Mouse (Mus musculus) midbrain, postnatal 0 days (tissue): ENCODE measurements at regions not wholly inside any gene's neighbourhood (a gene's known extent, or its start where the extent isn't known, plus 50 kb on each side); places are given as distances from the start of the nearest gene placed in this dataset.

ENCODE experiments used
- ATAC-seq: fragments of 200-750 bp; cut with Nextera tagmentation; 2 replicates; pipeline ENCODE4 v1.8.0; 2017; ENCODE audit warnings: moderate number of reproducible peaks, mild to moderate bottlenecking, moderate TSS enrichment, moderate library complexity; ENCODE audit not compliant: low FRiP score
- DNase-seq: peaks from one replicate; pipeline ENCODE4 v3.0.0-alpha.2; 2015; ENCODE audit warnings: low spot score
- H3K27ac ChIP-seq: fragments of 300-500 bp; sonication (generic); 2 replicates; pipeline ENCODE4 v1.5.1; 2014; ENCODE audit warnings: low read depth, mild to moderate bottlenecking, low read length, mixed read lengths
- H3K27me3 ChIP-seq: fragments of 300-500 bp; sonication (generic); 2 replicates; pipeline ENCODE4 v1.6.1; 2014; ENCODE audit warnings: low read length, control low read depth, mixed read lengths; ENCODE audit not compliant: insufficient read depth
- H3K36me3 ChIP-seq: fragments of 300-500 bp; sonication (generic); 2 replicates; pipeline ENCODE4 v1.6.1; 2014; ENCODE audit warnings: low read length, control low read depth, mixed read lengths; ENCODE audit not compliant: insufficient read depth
- H3K4me1 ChIP-seq: fragments of 300-500 bp; sonication (generic); 2 replicates; pipeline ENCODE4 v1.6.1; 2014; ENCODE audit warnings: mild to moderate bottlenecking, control low read depth, antibody characterized with exemption, low read length, mixed read lengths; ENCODE audit not compliant: insufficient read depth
- H3K4me2 ChIP-seq: fragments of 300-500 bp; sonication (generic); 2 replicates; pipeline ENCODE4 v1.6.1; 2014; ENCODE audit warnings: low read depth, mild to moderate bottlenecking, low read length, mixed read lengths; ENCODE audit not compliant: poor library complexity, severe bottlenecking
- H3K4me3 ChIP-seq: fragments of 300-500 bp; sonication (generic); 2 replicates; pipeline ENCODE4 v1.5.1; 2014; ENCODE audit warnings: low read depth, mild to moderate bottlenecking, low read length, moderate library complexity
- H3K9ac ChIP-seq: fragments of 300-500 bp; sonication (generic); replicated peaks from 2 replicates; pipeline ENCODE4 v1.6.1; 2014; ENCODE audit warnings: mild to moderate bottlenecking, low read length, moderate library complexity, mixed read lengths; ENCODE audit not compliant: poor library complexity, severe bottlenecking
- H3K9me3 ChIP-seq: fragments of 300-500 bp; sonication (generic); 2 replicates; pipeline ENCODE4 v1.6.1; 2016; ENCODE audit warnings: low read length, control low read depth
- CTCF ChIP-seq: IDR thresholded peaks from 2 replicates; pipeline ENCODE4 v1.5.1; 2016; ENCODE audit warnings: antibody characterized with exemption, mild to moderate bottlenecking
- WGBS: fragments of 180-500 bp; shearing (Covaris S2); extraction: QIAGEN DNeasy Blood & Tissue Kit; methylation state at CpG from one replicate; pipeline ENCODE4 v1.1.7; 2014; 5-methylcytosine and 5-hydroxymethylcytosine counted together

DNA sequence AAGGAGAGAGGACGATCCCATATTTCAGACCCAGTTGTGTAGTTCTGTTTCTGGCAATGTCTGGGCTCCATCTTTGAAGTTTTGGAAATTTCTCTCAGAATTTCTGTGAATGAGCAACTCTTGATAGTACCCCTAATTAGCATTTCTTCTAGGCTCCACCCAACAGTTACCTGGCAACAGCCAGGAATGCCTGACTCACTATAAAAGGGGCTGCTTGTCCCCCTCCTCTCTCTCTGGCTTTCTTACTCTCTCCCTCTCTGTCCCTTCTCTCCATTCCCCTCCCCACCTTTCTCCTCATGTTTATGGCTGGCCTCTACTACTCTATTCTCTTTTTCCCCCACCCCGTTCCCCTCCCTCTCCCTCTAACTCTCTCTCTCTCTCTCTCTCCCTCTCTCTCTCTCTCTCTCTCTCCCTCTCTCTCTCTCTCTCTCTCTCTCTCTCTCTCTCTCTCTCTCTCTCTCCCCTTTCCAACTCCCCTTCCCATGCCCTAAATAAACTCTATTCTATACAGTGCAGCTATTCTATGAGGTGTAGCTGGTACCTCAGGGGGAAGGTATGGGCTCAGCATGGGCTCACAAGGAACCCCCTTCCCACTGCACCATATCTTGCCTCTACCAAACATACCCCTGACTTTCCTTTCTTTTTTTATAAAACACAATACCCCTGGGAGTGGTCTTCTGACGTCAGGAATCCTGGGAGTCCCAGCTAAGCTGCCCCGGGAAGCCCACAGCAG, 118.7 kb upstream of the Prok2 start:
- no peaks in the 10 kb centered on the region for H3K36me3 ChIP-seq
- no peak overlapping the region for H3K9ac ChIP-seq
- TF ChIP-seq CTCF: no peak
- no peak overlapping the region for H3K27ac ChIP-seq
- H3K4me1 ChIP-seq: no peaks in the 10 kb centered on the region
- peaks cover 5% of the 10 kb centered on the region; the same call in 1 of the 2 replicates for H3K27me3 ChIP-seq
- ATAC-seq (no peak), DNase-seq (no peak)
- 18% methylated on average over 4 of the region's 4 CpGs for WGBS
- H3K4me2 ChIP-seq: no peak overlapping the region
- no peak overlapping the region for H3K4me3 ChIP-seq
- H3K9me3 ChIP-seq: no peaks in the 10 kb centered on the region

DNA sequence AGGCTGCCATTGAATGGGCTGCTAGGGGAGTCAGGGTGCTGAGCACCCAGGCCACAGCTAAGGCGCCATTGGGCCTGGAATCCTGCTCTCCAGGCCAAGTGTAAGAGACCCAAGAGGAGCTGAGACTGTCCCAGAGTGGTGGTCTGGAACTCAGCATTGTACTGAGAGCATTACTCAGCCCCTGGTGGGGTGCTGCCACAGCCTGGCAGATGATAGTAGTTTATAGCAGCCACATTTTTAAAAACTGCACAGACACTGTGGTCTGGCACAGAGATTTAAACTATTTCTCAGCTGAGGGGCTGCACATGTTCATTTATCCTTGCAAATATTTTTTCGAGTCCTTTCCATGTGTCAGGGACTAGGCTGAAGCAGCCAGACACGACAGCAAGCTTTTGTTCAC, 117.3 kb upstream of the Prok2 start:
- H3K4me1 ChIP-seq: no peaks in the 10 kb centered on the region
- no peaks in the 10 kb centered on the region for H3K36me3 ChIP-seq
- H3K27ac ChIP-seq: no peak overlapping the region
- DNase-seq (no peak), ATAC-seq (no peak)
- no peak overlapping the region for H3K4me2 ChIP-seq
- peaks cover 5% of the 10 kb centered on the region; the same call in 1 of the 2 replicates for H3K27me3 ChIP-seq
- H3K9ac ChIP-seq: no peak overlapping the region
- H3K4me3 ChIP-seq: no peak overlapping the region
- no peaks in the 10 kb centered on the region for H3K9me3 ChIP-seq
- peak; percentile 53 for TF ChIP-seq CTCF
- 74% methylated on average over 3 of the region's 3 CpGs for WGBS

DNA sequence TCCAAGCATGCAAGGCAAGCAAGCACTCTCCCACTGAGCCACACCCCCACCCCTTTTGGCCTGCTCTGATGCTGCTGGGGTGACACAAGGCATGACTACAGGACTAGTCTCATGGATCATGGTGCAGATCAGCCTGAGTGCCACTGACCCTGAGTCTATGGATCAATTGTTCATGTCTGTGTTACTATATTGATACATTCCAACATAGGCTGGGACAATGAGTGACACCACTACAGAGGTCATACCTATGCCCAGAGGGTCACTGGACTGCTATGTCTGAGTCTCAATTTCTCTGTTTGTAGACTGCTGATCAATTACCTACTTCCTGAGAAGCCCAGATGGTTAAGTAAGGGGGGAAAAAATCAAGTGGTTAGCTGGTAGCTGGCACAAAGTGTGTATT, 116.5 kb upstream of the Prok2 start:
- Histone ChIP-seq H3K27ac (no peak overlapping the region), H3K4me3 (no peak overlapping the region), H3K27me3 (peaks cover 5% of the 10 kb centered on the region; the same call in 1 of the 2 replicates), H3K36me3 (no peaks in the 10 kb centered on the region), H3K4me2 (no peak overlapping the region), H3K9me3 (no peaks in the 10 kb centered on the region), H3K9ac (no peak overlapping the region), H3K4me1 (no peaks in the 10 kb centered on the region)
- no peak for ATAC-seq
- no peak for DNase-seq
- no peak for TF ChIP-seq CTCF

DNA sequence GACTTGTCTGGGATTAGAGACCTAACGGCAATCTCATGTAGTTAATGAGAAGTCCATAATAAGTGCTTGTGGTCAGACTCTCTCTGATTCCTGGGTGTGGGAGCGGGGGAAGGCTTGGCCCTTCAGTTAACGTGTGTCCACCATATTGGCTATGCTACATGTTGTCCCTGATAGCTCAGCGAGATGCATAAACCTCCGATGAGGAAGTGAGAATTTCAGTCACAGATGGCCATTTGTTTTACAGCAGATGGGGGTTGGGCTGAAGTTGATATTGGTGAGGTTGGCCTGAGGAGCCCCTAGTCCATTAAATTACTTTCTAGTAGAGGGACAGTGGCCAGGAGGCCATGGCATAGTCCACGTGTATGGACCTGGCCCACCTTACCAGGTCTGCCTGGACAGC, 114.6 kb upstream of the Prok2 start:
- Histone ChIP-seq H3K4me1 (no peaks in the 10 kb centered on the region), H3K27me3 (peaks cover 5% of the 10 kb centered on the region; the same call in 1 of the 2 replicates), H3K36me3 (no peaks in the 10 kb centered on the region), H3K4me2 (no peak overlapping the region), H3K27ac (no peak overlapping the region), H3K9ac (no peak overlapping the region), H3K9me3 (no peaks in the 10 kb centered on the region), H3K4me3 (no peak overlapping the region)
- DNase-seq (no peak), ATAC-seq (no peak)
- WGBS: 90% methylated on average over 6 of the region's 6 CpGs
- no peak for TF ChIP-seq CTCF

DNA sequence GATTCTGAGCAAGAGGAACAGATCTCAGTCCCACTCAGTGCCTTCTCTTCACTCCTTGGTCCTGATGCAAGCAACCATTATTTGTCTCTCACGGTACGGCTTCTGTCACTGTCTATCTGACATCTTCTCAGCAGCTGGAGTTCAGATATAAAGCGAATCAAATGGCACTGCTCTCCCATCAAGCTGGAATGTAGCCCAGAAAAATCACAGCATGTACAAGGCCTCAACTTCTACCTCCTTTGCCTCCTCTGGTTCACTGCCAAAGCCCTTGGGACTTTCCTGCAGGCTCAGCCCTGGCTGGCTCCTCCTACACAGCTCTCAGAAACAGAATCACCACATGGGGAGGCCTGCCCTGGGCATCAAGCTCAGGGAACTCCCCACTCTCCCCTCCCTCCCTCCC, 107.1 kb upstream of the Prok2 start:
- no peaks in the 10 kb centered on the region for H3K9me3 ChIP-seq
- no peak overlapping the region for H3K9ac ChIP-seq
- H3K36me3 ChIP-seq: no peaks in the 10 kb centered on the region
- no peak overlapping the region for H3K4me3 ChIP-seq
- ATAC-seq: no peak
- no peaks in the 10 kb centered on the region for H3K4me1 ChIP-seq
- H3K27ac ChIP-seq: no peak overlapping the region
- no peak overlapping the region for H3K4me2 ChIP-seq
- no peaks in the 10 kb centered on the region for H3K27me3 ChIP-seq
- peak; percentile 83 for DNase-seq
- WGBS: 19% methylated on average over 3 of the region's 3 CpGs
- TF ChIP-seq CTCF: no peak

DNA sequence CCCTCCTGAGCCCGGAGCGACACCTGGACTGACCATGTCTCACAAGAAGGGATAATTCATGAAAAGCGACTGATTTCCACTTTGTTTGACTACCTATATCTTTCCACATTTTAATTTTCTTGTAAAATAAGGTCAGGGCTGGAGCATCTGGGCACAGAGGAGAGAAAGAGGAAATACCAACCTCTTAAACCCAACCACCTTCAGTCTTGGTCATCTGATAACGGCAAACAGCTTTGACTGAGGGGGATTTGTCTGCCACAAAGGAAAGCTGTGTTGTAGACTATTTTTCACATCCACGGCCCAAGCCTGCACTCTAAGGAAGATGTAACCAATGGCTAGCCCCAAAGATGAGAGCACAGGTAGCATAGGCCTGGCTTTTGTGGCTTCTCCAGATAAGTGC, 101.4 kb upstream of the Prok2 start:
- DNase-seq (no peak), ATAC-seq (no peak)
- Histone ChIP-seq H3K4me3 (no peak overlapping the region), H3K9ac (no peak overlapping the region), H3K36me3 (no peaks in the 10 kb centered on the region), H3K4me2 (no peak overlapping the region), H3K4me1 (0 out of 2 replicates have a peak, but pooled peaks cover 9% of the 10 kb centered on the region), H3K27me3 (no peaks in the 10 kb centered on the region), H3K27ac (no peak overlapping the region), H3K9me3 (no peaks in the 10 kb centered on the region)
- TF ChIP-seq CTCF: no peak
- WGBS: 91% methylated on average over 5 of the region's 5 CpGs
